Mouse (Mus musculus): Measurements from ENCODE around the gene 4933427D14Rik. TPM values are rescaled to one million over a fixed set of nuclear protein-coding genes. Genes with fewer than 3 reads are reported as not detected.

Gene 4933427D14Rik
- polyA plus RNA-seq, 1 experiment from 2014 or later, result 18.4 TPM

GRCm38 (mm10) chr11:72140198-72140597 is 67.1 kb downstream of the 4933427D14Rik start:
- no peaks in the 10 kb centered on the region for H3K36me3 ChIP-seq (ENCODE audit: control insufficient read depth, insufficient read depth, low read length)
- H3K9ac ChIP-seq (ENCODE audit: low read depth, low read length), result no peak overlapping the region
- H3K4me1 ChIP-seq (ENCODE audit: control insufficient read depth, insufficient read depth, low read length), result peaks cover 21% of the 10 kb centered on the region
- no peak overlapping the region for H3K4me2 ChIP-seq (ENCODE audit: low read length)
- peaks cover 8% of the 10 kb centered on the region for H3K27me3 ChIP-seq (ENCODE audit: control insufficient read depth, insufficient read depth, low read depth, low read length)
- 73% methylated on average over 6 of the region's 6 CpGs for WGBS
- no peak for ATAC-seq
- H3K9me3 ChIP-seq (replicated peaks; ENCODE audit: control insufficient read depth, low read length, poor library complexity, severe bottlenecking), result no peaks in the 10 kb centered on the region
- H3K27ac ChIP-seq (ENCODE audit: low read length), result no peak overlapping the region
- H3K4me3 ChIP-seq (ENCODE audit: low read depth, low read length), result no peak overlapping the region

GRCm38 (mm10) chr11:72136231-72136982 is 70.9 kb downstream of the 4933427D14Rik start:
- Histone ChIP-seq H3K36me3 (ENCODE audit: control insufficient read depth, insufficient read depth, low read length) (no peaks in the 10 kb centered on the region), H3K27me3 (ENCODE audit: control insufficient read depth, insufficient read depth, low read depth, low read length) (peaks cover 11% of the 10 kb centered on the region), H3K4me2 (ENCODE audit: low read length) (peak overlapping the region; percentile 68), H3K4me3 (ENCODE audit: low read depth, low read length) (peak overlapping the region; percentile 70), H3K4me1 (ENCODE audit: control insufficient read depth, insufficient read depth, low read length) (peaks cover 11% of the 10 kb centered on the region; the same call in 1 of the 2 replicates), H3K27ac (ENCODE audit: low read length) (peak overlapping the region; percentile 15; the same call in 1 of the 2 replicates), H3K9ac (ENCODE audit: low read depth, low read length) (peak overlapping the region; percentile 83), H3K9me3 (replicated peaks; ENCODE audit: control insufficient read depth, low read length, poor library complexity, severe bottlenecking) (no peaks in the 10 kb centered on the region)
- 22% methylated on average over 11 of the region's 11 CpGs for WGBS
- ATAC-seq, result no peak

- H3K27me3 ChIP-seq (ENCODE audit: control insufficient read depth, insufficient read depth, low read depth, low read length), result peaks cover 11% of the 10 kb centered on the region
- peak; percentile 61 for ATAC-seq
- peaks cover 11% of the 10 kb centered on the region; the same call in 1 of the 2 replicates for H3K4me1 ChIP-seq (ENCODE audit: control insufficient read depth, insufficient read depth, low read length)
- H3K27ac ChIP-seq (ENCODE audit: low read length), result peak within 1 kb of the TSS; percentile 15
- H3K9me3 ChIP-seq (replicated peaks; ENCODE audit: control insufficient read depth, low read length, poor library complexity, severe bottlenecking), result no peaks in the 10 kb centered on the region
- H3K4me2 ChIP-seq (ENCODE audit: low read length), result peak within 1 kb of the TSS; percentile 68
- H3K4me3 ChIP-seq (ENCODE audit: low read depth, low read length), result peak within 1 kb of the TSS; percentile 70
- under 1% methylated on average over 36 of the region's 107 CpGs for WGBS
- H3K9ac ChIP-seq (ENCODE audit: low read depth, low read length), result peak within 1 kb of the TSS; percentile 83
- no peaks in the 10 kb centered on the region for H3K36me3 ChIP-seq (ENCODE audit: control insufficient read depth, insufficient read depth, low read length)
Measured at GRCm38 (mm10) chr11:72135383-72136158, 71.7 kb downstream of the 4933427D14Rik start, which contains the start of gene Pitpnm3. Pitpnm3 (minus strand) TSS chr11:72135778.

GRCm38 (mm10) chr11:72134536-72135382 is 72.5 kb downstream of the 4933427D14Rik start:
- peaks cover 16% of the 10 kb centered on the region for H3K4me1 ChIP-seq (ENCODE audit: control insufficient read depth, insufficient read depth, low read length)
- H3K9me3 ChIP-seq (replicated peaks; ENCODE audit: control insufficient read depth, low read length, poor library complexity, severe bottlenecking), result no peaks in the 10 kb centered on the region
- H3K4me2 ChIP-seq (ENCODE audit: low read length), result peak overlapping the region; percentile 68
- peak overlapping the region; percentile 83 for H3K9ac ChIP-seq (ENCODE audit: low read depth, low read length)
- WGBS, result 19% methylated on average over 20 of the region's 24 CpGs
- peaks cover 11% of the 10 kb centered on the region for H3K27me3 ChIP-seq (ENCODE audit: control insufficient read depth, insufficient read depth, low read depth, low read length)
- peak overlapping the region; percentile 70 for H3K4me3 ChIP-seq (ENCODE audit: low read depth, low read length)
- H3K36me3 ChIP-seq (ENCODE audit: control insufficient read depth, insufficient read depth, low read length), result no peaks in the 10 kb centered on the region
- no peak overlapping the region for H3K27ac ChIP-seq (ENCODE audit: low read length)
- peak; percentile 40 for ATAC-seq

GRCm38 (mm10) chr11:72133075-72133474 is 74.2 kb downstream of the 4933427D14Rik start:
- no peak overlapping the region for H3K27ac ChIP-seq (ENCODE audit: low read length)
- peaks cover 11% of the 10 kb centered on the region for H3K27me3 ChIP-seq (ENCODE audit: control insufficient read depth, insufficient read depth, low read depth, low read length)
- H3K4me1 ChIP-seq (ENCODE audit: control insufficient read depth, insufficient read depth, low read length), result peaks cover 18% of the 10 kb centered on the region
- no peaks in the 10 kb centered on the region for H3K36me3 ChIP-seq (ENCODE audit: control insufficient read depth, insufficient read depth, low read length)
- no peak overlapping the region for H3K4me3 ChIP-seq (ENCODE audit: low read depth, low read length)
- H3K4me2 ChIP-seq (ENCODE audit: low read length), result no peak overlapping the region
- H3K9me3 ChIP-seq (replicated peaks; ENCODE audit: control insufficient read depth, low read length, poor library complexity, severe bottlenecking), result no peaks in the 10 kb centered on the region
- ATAC-seq, result no peak
- H3K9ac ChIP-seq (ENCODE audit: low read depth, low read length), result no peak overlapping the region
- 73% methylated on average over 10 of the region's 10 CpGs for whole genome bisulfite sequencing

- Histone ChIP-seq H3K9me3 (replicated peaks; ENCODE audit: control insufficient read depth, low read length, poor library complexity, severe bottlenecking) (no peaks in the 10 kb centered on the region), H3K36me3 (ENCODE audit: control insufficient read depth, insufficient read depth, low read length) (no peaks in the 10 kb centered on the region), H3K4me2 (ENCODE audit: low read length) (no peak overlapping the region), H3K27ac (ENCODE audit: low read length) (no peak overlapping the region), H3K4me3 (ENCODE audit: low read depth, low read length) (no peak overlapping the region), H3K9ac (ENCODE audit: low read depth, low read length) (no peak overlapping the region), H3K4me1 (ENCODE audit: control insufficient read depth, insufficient read depth, low read length) (peaks cover 21% of the 10 kb centered on the region), H3K27me3 (ENCODE audit: control insufficient read depth, insufficient read depth, low read depth, low read length) (peaks cover 8% of the 10 kb centered on the region)
- no peak for ATAC-seq
- 15% methylated on average over 3 of the region's 3 CpGs for WGBS
Measured at GRCm38 (mm10) chr11:72132266-72132665, 75.0 kb downstream of the 4933427D14Rik start.

GRCm38 (mm10) chr11:72131697-72132096 is 75.6 kb downstream of the 4933427D14Rik start:
- Histone ChIP-seq H3K4me3 (ENCODE audit: low read depth, low read length) (no peak overlapping the region), H3K27ac (ENCODE audit: low read length) (no peak overlapping the region), H3K27me3 (ENCODE audit: control insufficient read depth, insufficient read depth, low read depth, low read length) (peaks cover 3% of the 10 kb centered on the region), H3K9me3 (replicated peaks; ENCODE audit: control insufficient read depth, low read length, poor library complexity, severe bottlenecking) (no peaks in the 10 kb centered on the region), H3K36me3 (ENCODE audit: control insufficient read depth, insufficient read depth, low read length) (no peaks in the 10 kb centered on the region), H3K9ac (ENCODE audit: low read depth, low read length) (no peak overlapping the region), H3K4me1 (ENCODE audit: control insufficient read depth, insufficient read depth, low read length) (peaks cover 20% of the 10 kb centered on the region), H3K4me2 (ENCODE audit: low read length) (no peak overlapping the region)
- WGBS, result 95% methylated on average over 1 of the region's 1 CpGs
- ATAC-seq, result no peak

- WGBS, result 74% methylated on average over 3 of the region's 3 CpGs
- H3K4me2 ChIP-seq (ENCODE audit: low read length), result no peak overlapping the region
- H3K4me3 ChIP-seq (ENCODE audit: low read depth, low read length), result no peak overlapping the region
- H3K27ac ChIP-seq (ENCODE audit: low read length), result no peak overlapping the region
- peaks cover 14% of the 10 kb centered on the region for H3K4me1 ChIP-seq (ENCODE audit: control insufficient read depth, insufficient read depth, low read length)
- H3K9ac ChIP-seq (ENCODE audit: low read depth, low read length), result no peak overlapping the region
- no peaks in the 10 kb centered on the region for H3K9me3 ChIP-seq (replicated peaks; ENCODE audit: control insufficient read depth, low read length, poor library complexity, severe bottlenecking)
- ATAC-seq, result no peak
- H3K36me3 ChIP-seq (ENCODE audit: control insufficient read depth, insufficient read depth, low read length), result no peaks in the 10 kb centered on the region
- peaks cover 2% of the 10 kb centered on the region; the same call in 1 of the 2 replicates for H3K27me3 ChIP-seq (ENCODE audit: control insufficient read depth, insufficient read depth, low read depth, low read length)
Measured at GRCm38 (mm10) chr11:72130905-72131304, 76.4 kb downstream of the 4933427D14Rik start.
